Mouse (Mus musculus) lung, embryonic 14.5 days (tissue): ENCODE measurements around the gene Pax5. TPM values are rescaled to one million over a fixed set of nuclear protein-coding genes. Genes with fewer than 3 reads are reported as not detected.

Experiments
- ATAC-seq: fragments of 200-750 bp; cut with Nextera tagmentation; 2 replicates; pipeline ENCODE4 v1.8.0; 2017; ENCODE audit warnings: mild to moderate bottlenecking, moderate TSS enrichment, moderate library complexity; ENCODE audit not compliant: insufficient read depth
- DNase-seq: peaks from one replicate; pipeline ENCODE4 v3.0.0-alpha.2; 2015
- H3K27ac ChIP-seq: fragments of 300-500 bp; sonication (generic); 2 replicates; pipeline ENCODE4 v1.5.1; 2014; ENCODE audit warnings: low read depth, mild to moderate bottlenecking, moderate library complexity
- H3K27me3 ChIP-seq: fragments of 300-500 bp; sonication (generic); 2 replicates; pipeline ENCODE4 v1.6.1; 2014; ENCODE audit warnings: low read length, control low read depth; ENCODE audit not compliant: insufficient read depth
- H3K36me3 ChIP-seq: fragments of 300-500 bp; sonication (generic); 2 replicates; pipeline ENCODE4 v1.6.1; 2014; ENCODE audit warnings: control low read depth; ENCODE audit not compliant: insufficient read depth
- H3K4me1 ChIP-seq: fragments of 300-500 bp; sonication (generic); 2 replicates; pipeline ENCODE4 v1.6.1; 2014; ENCODE audit warnings: antibody characterized with exemption, control low read depth; ENCODE audit not compliant: insufficient read depth
- H3K4me2 ChIP-seq: fragments of 300-500 bp; sonication (generic); 2 replicates; pipeline ENCODE4 v1.6.1; 2014; ENCODE audit warnings: mild to moderate bottlenecking
- H3K4me3 ChIP-seq: fragments of 300-500 bp; sonication (generic); 2 replicates; pipeline ENCODE4 v1.5.1; 2014; ENCODE audit warnings: low read depth, low read length
- H3K9ac ChIP-seq: fragments of 300-500 bp; sonication (generic); 2 replicates; pipeline ENCODE4 v1.6.1; 2014
- H3K9me3 ChIP-seq: fragments of 300-500 bp; sonication (generic); 2 replicates; pipeline ENCODE4 v1.6.1; 2016; ENCODE audit warnings: low read depth, low read length, control low read depth
- CTCF ChIP-seq: IDR thresholded peaks from 2 replicates; pipeline ENCODE4 v1.5.1; 2016; ENCODE audit warnings: antibody characterized with exemption, low read depth
- WGBS: fragments of 180-500 bp; shearing (Covaris S2); extraction: QIAGEN DNeasy Blood & Tissue Kit; methylation state at CpG from one replicate; pipeline ENCODE4 v1.1.7; 2014; 5-methylcytosine and 5-hydroxymethylcytosine counted together
- polyA plus RNA-seq: library from polyadenylated mRNA; unstranded; fragments of >200 nt; fragmentation: Nextera tagmentation; extraction: Ambion mirVana; gene quantifications from 2 replicates; pipeline ENCODE4 v1.2.1, GENCODE M21; 2014

The Pax5 gene
- polyA plus RNA-seq, 1 experiment from 2014 or later, result not detected

- H3K27ac ChIP-seq, result no peak overlapping the region
- peaks cover 27% of the 10 kb centered on the region for H3K27me3 ChIP-seq
- DNase-seq (no peak), ATAC-seq (no peak)
- H3K9ac ChIP-seq, result no peak overlapping the region
- H3K4me1 ChIP-seq, result no peaks in the 10 kb centered on the region
- no peaks in the 10 kb centered on the region for H3K9me3 ChIP-seq
- TF ChIP-seq CTCF, result no peak
- no peak overlapping the region for H3K4me3 ChIP-seq
- no peaks in the 10 kb centered on the region for H3K36me3 ChIP-seq
- H3K4me2 ChIP-seq, result no peak overlapping the region
- WGBS, result 67% methylated on average over 15 of the region's 15 CpGs
Observed at GRCm38 (mm10) chr4:44694369-44694768, 15.9 kb downstream of the Pax5 start.

GRCm38 (mm10) chr4:44685582-44685981 is 24.7 kb downstream of the Pax5 start:
- Histone ChIP-seq H3K27me3 (no peaks in the 10 kb centered on the region), H3K9ac (no peak overlapping the region), H3K4me2 (no peak overlapping the region), H3K9me3 (no peaks in the 10 kb centered on the region), H3K36me3 (no peaks in the 10 kb centered on the region), H3K4me1 (no peaks in the 10 kb centered on the region), H3K4me3 (no peak overlapping the region), H3K27ac (no peak overlapping the region)
- 56% methylated on average over 6 of the region's 6 CpGs for WGBS
- DNase-seq (no peak), ATAC-seq (no peak)
- TF ChIP-seq CTCF, result no peak

GRCm38 (mm10) chr4:44680242-44680897 is 29.9 kb downstream of the Pax5 start:
- no peak for TF ChIP-seq CTCF
- Histone ChIP-seq H3K4me1 (no peaks in the 10 kb centered on the region), H3K27ac (no peak overlapping the region), H3K36me3 (no peaks in the 10 kb centered on the region), H3K9ac (no peak overlapping the region), H3K9me3 (no peaks in the 10 kb centered on the region), H3K4me3 (no peak overlapping the region), H3K4me2 (no peak overlapping the region), H3K27me3 (no peaks in the 10 kb centered on the region)
- WGBS, result 60% methylated on average over 6 of the region's 6 CpGs
- ATAC-seq (no peak), DNase-seq (no peak)

GRCm38 (mm10) chr4:44678641-44679040 is 31.6 kb downstream of the Pax5 start:
- Histone ChIP-seq H3K27ac (no peak overlapping the region), H3K9me3 (no peaks in the 10 kb centered on the region), H3K36me3 (no peaks in the 10 kb centered on the region), H3K4me3 (no peak overlapping the region), H3K4me1 (no peaks in the 10 kb centered on the region), H3K4me2 (no peak overlapping the region), H3K27me3 (no peaks in the 10 kb centered on the region), H3K9ac (no peak overlapping the region)
- DNase-seq, result no peak
- TF ChIP-seq CTCF, result no peak
- no peak for ATAC-seq
- 55% methylated on average over 5 of the region's 5 CpGs for WGBS

GRCm38 (mm10) chr4:44678026-44678425 is 32.3 kb downstream of the Pax5 start:
- no peaks in the 10 kb centered on the region for H3K36me3 ChIP-seq
- H3K9me3 ChIP-seq, result no peaks in the 10 kb centered on the region
- no peaks in the 10 kb centered on the region for H3K27me3 ChIP-seq
- H3K27ac ChIP-seq, result no peak overlapping the region
- no peak overlapping the region for H3K4me2 ChIP-seq
- 57% methylated on average over 3 of the region's 3 CpGs for WGBS
- no peak overlapping the region for H3K9ac ChIP-seq
- no peak overlapping the region for H3K4me3 ChIP-seq
- ATAC-seq (no peak), DNase-seq (no peak)
- H3K4me1 ChIP-seq, result no peaks in the 10 kb centered on the region
- no peak for TF ChIP-seq CTCF

GRCm38 (mm10) chr4:44674973-44675372 is 35.3 kb downstream of the Pax5 start:
- Histone ChIP-seq H3K4me2 (no peak overlapping the region), H3K9me3 (no peaks in the 10 kb centered on the region), H3K4me1 (no peaks in the 10 kb centered on the region), H3K9ac (no peak overlapping the region), H3K27ac (no peak overlapping the region), H3K4me3 (no peak overlapping the region), H3K36me3 (no peaks in the 10 kb centered on the region), H3K27me3 (no peaks in the 10 kb centered on the region)
- ATAC-seq, result no peak
- TF ChIP-seq CTCF, result no peak
- WGBS, result 76% methylated on average over 8 of the region's 8 CpGs
- no peak for DNase-seq

- no peaks in the 10 kb centered on the region for H3K36me3 ChIP-seq
- no peaks in the 10 kb centered on the region for H3K4me1 ChIP-seq
- no peak overlapping the region for H3K9ac ChIP-seq
- TF ChIP-seq CTCF, result no peak
- H3K4me2 ChIP-seq, result no peak overlapping the region
- no peaks in the 10 kb centered on the region for H3K9me3 ChIP-seq
- H3K27me3 ChIP-seq, result no peaks in the 10 kb centered on the region
- DNase-seq (no peak), ATAC-seq (no peak)
- H3K27ac ChIP-seq, result no peak overlapping the region
- WGBS, result 45% methylated on average over 9 of the region's 9 CpGs
- no peak overlapping the region for H3K4me3 ChIP-seq
Observed at GRCm38 (mm10) chr4:44673726-44674125, 36.6 kb downstream of the Pax5 start.
